Mouse (Mus musculus): ENCODE data around the gene Timmdc1. TPM values are rescaled to one million over a fixed set of nuclear protein-coding genes. Genes with fewer than 3 reads are reported as not detected.

Gene Timmdc1
- polyA plus RNA-seq, 1 experiment from 2014 or later: 28.9 TPM

DNA sequence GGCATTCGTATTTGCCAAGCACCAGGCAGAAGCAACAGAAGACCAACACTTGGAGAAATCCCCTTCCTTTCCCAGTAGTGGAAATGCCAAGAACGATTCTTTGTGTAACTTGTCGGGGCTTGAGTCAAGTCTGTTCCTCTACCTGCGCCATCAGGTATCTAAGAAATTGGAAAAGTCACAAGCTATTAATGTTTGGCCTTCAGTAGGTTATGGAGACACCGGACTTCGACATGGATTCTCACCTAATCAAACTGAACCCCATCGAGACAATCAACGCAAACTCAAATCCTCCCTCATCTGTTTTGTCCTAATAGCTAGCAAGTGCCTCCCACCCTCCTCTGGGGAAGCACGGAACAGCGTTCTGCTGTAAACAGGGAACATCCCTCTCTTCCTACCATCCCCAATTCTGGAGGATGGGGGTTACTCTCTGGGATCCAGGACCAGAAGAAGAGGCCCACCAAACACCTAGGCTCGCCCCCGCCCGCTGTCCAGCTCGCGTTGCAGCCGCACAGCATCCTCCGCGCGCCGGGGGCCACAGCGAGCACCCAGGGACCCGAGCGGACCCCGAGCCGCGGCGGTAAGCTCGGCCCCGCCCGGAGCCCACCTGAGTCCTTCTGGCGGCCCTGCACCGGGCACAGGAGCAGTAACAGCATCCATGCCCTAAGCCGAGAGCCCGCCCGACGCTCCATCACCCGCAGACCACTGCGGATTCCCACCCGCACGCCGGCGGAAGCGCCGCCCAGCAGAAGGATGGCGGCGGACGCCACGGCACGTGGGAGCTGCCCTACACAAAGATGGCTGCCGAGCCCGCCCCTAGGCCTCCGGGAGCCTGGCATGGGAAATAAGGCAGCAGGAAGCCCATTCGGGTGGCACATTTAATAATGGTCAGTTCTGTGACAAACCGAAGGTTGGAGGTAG is 27.3 kb upstream of the Timmdc1 start, which contains the start of gene Poglut1:
Gene Poglut1 (minus strand): TSS at position 780 of the 918 bp plus-strand sequence.
- Histone ChIP-seq H3K36me3 (ENCODE audit: control insufficient read depth, insufficient read depth, low read length) (no peaks in the 10 kb centered on the region), H3K27ac (replicated peaks; ENCODE audit: low read depth, low read length) (no peak within 1 kb of the TSS; the same call in 1 of the 2 replicates), H3K9ac (ENCODE audit: low read length) (peak within 1 kb of the TSS; percentile 93), H3K4me3 (ENCODE audit: low read depth, low read length) (peak within 1 kb of the TSS; percentile 80), H3K4me1 (ENCODE audit: control insufficient read depth, insufficient read depth, low read length) (peaks cover 7% of the 10 kb centered on the region; the same call in 1 of the 2 replicates), H3K4me2 (ENCODE audit: low read depth, severe bottlenecking) (peak within 1 kb of the TSS; percentile 74), H3K9me3 (ENCODE audit: control insufficient read depth, low read length) (no peaks in the 10 kb centered on the region), H3K27me3 (ENCODE audit: control insufficient read depth, insufficient read depth, low read length) (no peaks in the 10 kb centered on the region)
- peak; percentile 85 for DNase-seq (ENCODE audit: low spot score)
- WGBS: 3% methylated on average over 54 of the region's 54 CpGs
- peak; percentile 92 for ATAC-seq (ENCODE audit: insufficient number of reproducible peaks, low FRiP score, low TSS enrichment, low read depth)

DNA sequence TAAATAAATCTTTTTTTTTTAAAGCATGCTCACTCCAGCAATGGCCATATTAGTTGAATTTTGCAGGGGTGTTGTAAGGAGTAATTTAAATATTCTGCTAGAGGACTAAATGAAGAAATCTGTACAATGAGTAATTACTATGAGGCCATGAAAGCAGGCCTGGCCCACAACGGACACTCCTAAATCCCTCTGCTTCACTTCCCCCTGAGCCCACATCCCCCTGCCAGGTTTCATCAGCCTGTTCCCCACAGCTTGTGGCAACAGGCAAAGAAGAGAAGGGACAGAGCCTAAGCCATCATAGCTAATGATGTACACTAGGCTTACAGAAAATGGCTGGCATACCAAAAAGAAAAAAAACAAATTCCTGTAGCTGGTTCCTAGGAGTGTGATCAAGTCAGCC is 25.5 kb upstream of the Timmdc1 start:
- no peak overlapping the region for H3K4me2 ChIP-seq (ENCODE audit: low read depth, severe bottlenecking)
- no peak overlapping the region for H3K27ac ChIP-seq (replicated peaks; ENCODE audit: low read depth, low read length)
- 91% methylated on average over 1 of the region's 1 CpGs for WGBS
- H3K9ac ChIP-seq (ENCODE audit: low read length): 0 out of 2 replicates have a peak overlapping the region, but pooled peaks have one; percentile 17
- no peaks in the 10 kb centered on the region for H3K9me3 ChIP-seq (ENCODE audit: control insufficient read depth, low read length)
- DNase-seq (ENCODE audit: low spot score) (no peak), ATAC-seq (ENCODE audit: insufficient number of reproducible peaks, low FRiP score, low TSS enrichment, low read depth) (no peak)
- H3K4me3 ChIP-seq (ENCODE audit: low read depth, low read length): no peak overlapping the region
- no peaks in the 10 kb centered on the region for H3K27me3 ChIP-seq (ENCODE audit: control insufficient read depth, insufficient read depth, low read length)
- peaks cover 7% of the 10 kb centered on the region; the same call in 1 of the 2 replicates for H3K4me1 ChIP-seq (ENCODE audit: control insufficient read depth, insufficient read depth, low read length)
- no peaks in the 10 kb centered on the region; the same call in 1 of the 2 replicates for H3K36me3 ChIP-seq (ENCODE audit: control insufficient read depth, insufficient read depth, low read length)

DNA sequence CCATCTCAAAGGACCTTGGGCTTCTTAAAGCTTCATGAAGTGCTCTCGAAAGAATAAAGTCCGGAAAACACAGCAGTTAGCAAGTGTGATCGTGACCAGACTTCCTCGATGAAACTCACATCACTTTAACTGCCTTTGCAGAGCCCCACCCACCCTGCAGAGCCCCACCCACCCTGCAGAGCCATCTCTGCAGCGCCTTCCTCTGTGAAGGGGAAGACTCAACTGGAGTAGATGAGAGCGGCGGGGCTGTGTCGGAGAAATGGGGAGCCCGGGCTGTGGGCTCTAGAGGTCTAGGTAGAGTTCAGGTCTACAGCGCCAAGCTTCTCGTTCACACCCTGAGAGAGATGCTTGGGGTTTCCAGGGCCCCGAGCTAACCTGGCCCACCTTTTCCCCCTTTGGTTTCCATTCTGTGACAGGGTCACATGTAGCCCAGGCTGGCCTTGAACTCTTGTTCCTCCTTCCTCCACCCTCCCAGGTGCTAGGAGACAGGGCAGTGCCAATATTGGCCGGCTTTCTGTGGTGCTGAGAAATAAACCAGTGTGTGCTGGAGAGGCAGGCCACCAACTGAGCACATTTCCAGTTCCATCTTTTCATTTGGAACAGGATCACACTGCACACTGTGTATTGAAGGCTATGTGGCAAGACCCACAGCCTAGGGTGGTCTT is 16.4 kb upstream of the Timmdc1 start:
- no peak for DNase-seq (ENCODE audit: low spot score)
- Histone ChIP-seq H3K4me1 (ENCODE audit: control insufficient read depth, insufficient read depth, low read length) (no peaks in the 10 kb centered on the region), H3K9me3 (ENCODE audit: control insufficient read depth, low read length) (no peaks in the 10 kb centered on the region), H3K9ac (ENCODE audit: low read length) (no peak overlapping the region), H3K4me3 (ENCODE audit: low read depth, low read length) (no peak overlapping the region), H3K4me2 (ENCODE audit: low read depth, severe bottlenecking) (no peak overlapping the region), H3K36me3 (ENCODE audit: control insufficient read depth, insufficient read depth, low read length) (peaks cover 12% of the 10 kb centered on the region), H3K27ac (replicated peaks; ENCODE audit: low read depth, low read length) (no peak overlapping the region), H3K27me3 (ENCODE audit: control insufficient read depth, insufficient read depth, low read length) (no peaks in the 10 kb centered on the region)
- no peak for ATAC-seq (ENCODE audit: insufficient number of reproducible peaks, low FRiP score, low TSS enrichment, low read depth)
- WGBS: 94% methylated on average over 13 of the region's 13 CpGs

DNA sequence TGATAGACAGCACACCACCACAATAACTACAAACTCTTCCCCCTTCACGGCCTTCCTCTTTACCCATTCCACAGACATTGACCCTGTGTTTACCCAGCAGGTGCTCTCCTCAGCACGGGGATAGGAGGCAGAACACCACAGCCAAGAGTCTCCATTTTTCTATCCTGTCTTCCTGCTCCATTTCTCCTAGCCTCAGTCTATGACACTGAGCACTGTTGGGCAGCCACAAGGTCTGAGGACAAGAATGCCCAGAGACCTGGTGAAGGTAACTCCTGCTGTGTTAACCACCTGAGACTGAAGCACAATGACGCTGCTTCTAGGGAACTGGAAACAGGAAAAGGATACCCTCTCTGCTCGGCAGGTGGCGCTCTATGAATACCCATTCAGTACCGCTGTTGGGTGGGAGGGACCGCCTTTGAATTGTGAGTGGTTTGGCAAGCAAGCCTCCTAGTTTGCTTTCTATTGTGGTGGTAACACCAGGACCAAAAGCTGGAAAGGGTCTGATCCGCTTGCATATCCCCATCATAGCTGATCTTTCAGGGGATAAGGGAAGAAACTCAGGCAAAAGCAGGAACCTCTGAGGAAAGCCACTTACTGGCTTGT is 14.2 kb upstream of the Timmdc1 start:
- peaks cover 11% of the 10 kb centered on the region for H3K36me3 ChIP-seq (ENCODE audit: control insufficient read depth, insufficient read depth, low read length)
- no peak overlapping the region for H3K4me3 ChIP-seq (ENCODE audit: low read depth, low read length)
- no peaks in the 10 kb centered on the region for H3K27me3 ChIP-seq (ENCODE audit: control insufficient read depth, insufficient read depth, low read length)
- H3K27ac ChIP-seq (replicated peaks; ENCODE audit: low read depth, low read length): no peak overlapping the region
- no peak overlapping the region for H3K4me2 ChIP-seq (ENCODE audit: low read depth, severe bottlenecking)
- WGBS: 53% methylated on average over 8 of the region's 8 CpGs
- H3K9ac ChIP-seq (ENCODE audit: low read length): no peak overlapping the region
- no peaks in the 10 kb centered on the region for H3K4me1 ChIP-seq (ENCODE audit: control insufficient read depth, insufficient read depth, low read length)
- H3K9me3 ChIP-seq (ENCODE audit: control insufficient read depth, low read length): no peaks in the 10 kb centered on the region
- DNase-seq (ENCODE audit: low spot score) (peak; percentile 79), ATAC-seq (ENCODE audit: insufficient number of reproducible peaks, low FRiP score, low TSS enrichment, low read depth) (no peak)

DNA sequence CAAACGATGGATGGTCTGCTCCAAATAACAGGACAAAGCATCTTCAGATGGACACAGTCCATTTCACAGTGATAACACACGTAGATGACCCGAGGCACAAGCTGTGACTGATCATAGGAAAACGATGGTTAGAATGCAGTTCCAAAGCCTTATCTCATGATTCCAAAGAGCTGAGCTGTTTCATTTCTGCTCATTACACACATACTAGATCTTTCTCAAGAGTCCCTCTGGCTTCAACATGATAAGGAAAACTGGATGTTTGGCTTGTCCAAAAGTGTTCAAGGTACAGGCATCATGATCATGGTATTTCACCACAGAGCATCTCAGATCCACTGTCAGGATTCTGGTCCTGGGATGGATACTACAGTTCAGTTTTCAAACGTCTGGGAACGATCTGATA is 3.8 kb upstream of the Timmdc1 start:
- ATAC-seq (ENCODE audit: insufficient number of reproducible peaks, low FRiP score, low TSS enrichment, low read depth) (no peak), DNase-seq (ENCODE audit: low spot score) (no peak)
- Histone ChIP-seq H3K9ac (ENCODE audit: low read length) (no peak overlapping the region), H3K4me2 (ENCODE audit: low read depth, severe bottlenecking) (no peak overlapping the region), H3K4me1 (ENCODE audit: control insufficient read depth, insufficient read depth, low read length) (no peaks in the 10 kb centered on the region), H3K27me3 (ENCODE audit: control insufficient read depth, insufficient read depth, low read length) (no peaks in the 10 kb centered on the region), H3K4me3 (ENCODE audit: low read depth, low read length) (no peak overlapping the region), H3K36me3 (ENCODE audit: control insufficient read depth, insufficient read depth, low read length) (peaks cover 8% of the 10 kb centered on the region; the same call in 1 of the 2 replicates), H3K27ac (replicated peaks; ENCODE audit: low read depth, low read length) (no peak overlapping the region), H3K9me3 (ENCODE audit: control insufficient read depth, low read length) (no peaks in the 10 kb centered on the region)
- 92% methylated on average over 6 of the region's 6 CpGs for WGBS

DNA sequence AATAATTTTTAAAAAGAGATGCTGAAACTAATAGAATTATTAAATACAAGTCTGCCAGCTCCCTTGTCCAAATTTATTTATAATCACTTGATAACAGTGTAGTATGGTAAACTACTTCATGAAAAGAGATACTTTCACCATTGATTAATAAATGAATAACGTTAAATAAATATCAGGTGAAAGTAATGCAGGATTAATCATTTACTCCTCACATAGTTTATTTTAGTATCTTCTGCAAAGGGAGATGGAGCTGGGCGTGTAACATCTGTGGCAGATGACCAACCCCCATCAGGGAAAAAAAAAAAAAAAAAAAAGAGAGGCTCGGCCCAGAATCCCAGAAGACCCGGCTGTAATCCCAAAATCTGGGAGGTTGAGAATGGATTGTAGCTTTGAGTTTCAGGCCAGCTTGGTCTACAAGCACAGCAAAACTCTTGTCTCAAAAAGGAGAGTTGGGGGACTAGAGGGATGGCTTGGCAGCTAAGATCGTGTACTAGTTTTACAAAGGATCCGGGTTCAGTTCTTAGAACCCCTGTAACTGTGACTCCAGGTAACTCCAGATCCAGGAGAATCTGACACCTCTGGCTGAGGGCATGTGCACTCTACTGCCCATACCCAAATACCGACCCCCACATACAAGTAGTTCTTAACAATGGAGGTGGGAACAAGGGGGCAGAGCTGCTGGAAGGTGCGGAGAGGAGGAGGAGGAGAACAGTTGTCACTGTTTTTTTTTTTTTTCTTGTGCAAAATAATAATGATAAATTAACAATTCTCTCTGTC is 1.1 kb downstream of the Timmdc1 start:
- no peak overlapping the region for H3K27ac ChIP-seq (replicated peaks; ENCODE audit: low read depth, low read length)
- peaks cover 8% of the 10 kb centered on the region; the same call in 1 of the 2 replicates for H3K36me3 ChIP-seq (ENCODE audit: control insufficient read depth, insufficient read depth, low read length)

GRCm38 (mm10) chr16:38519140-38519539 is 3.3 kb downstream of the Timmdc1 start:
- H3K4me3 ChIP-seq (ENCODE audit: low read depth, low read length): no peak overlapping the region
- WGBS: 91% methylated on average over 2 of the region's 2 CpGs
- H3K27ac ChIP-seq (replicated peaks; ENCODE audit: low read depth, low read length): no peak overlapping the region
- no peaks in the 10 kb centered on the region for H3K27me3 ChIP-seq (ENCODE audit: control insufficient read depth, insufficient read depth, low read length)
- H3K4me1 ChIP-seq (ENCODE audit: control insufficient read depth, insufficient read depth, low read length): no peaks in the 10 kb centered on the region
- no peaks in the 10 kb centered on the region for H3K9me3 ChIP-seq (ENCODE audit: control insufficient read depth, low read length)
- DNase-seq (ENCODE audit: low spot score): no peak
- H3K9ac ChIP-seq (ENCODE audit: low read length): no peak overlapping the region
- no peak overlapping the region for H3K4me2 ChIP-seq (ENCODE audit: low read depth, severe bottlenecking)
- H3K36me3 ChIP-seq (ENCODE audit: control insufficient read depth, insufficient read depth, low read length): peaks cover 4% of the 10 kb centered on the region; the same call in 1 of the 2 replicates
- ATAC-seq (ENCODE audit: insufficient number of reproducible peaks, low FRiP score, low TSS enrichment, low read depth): no peak

More for the DNA sequence above, 1.1 kb downstream of the Timmdc1 start:
- no peak for ATAC-seq (ENCODE audit: insufficient number of reproducible peaks, low FRiP score, low TSS enrichment, low read depth)
- DNase-seq (ENCODE audit: low spot score): no peak
- H3K4me1 ChIP-seq (ENCODE audit: control insufficient read depth, insufficient read depth, low read length): no peaks in the 10 kb centered on the region
- peak overlapping the region; percentile 87 for H3K4me3 ChIP-seq (ENCODE audit: low read depth, low read length)
- H3K9me3 ChIP-seq (ENCODE audit: control insufficient read depth, low read length): no peaks in the 10 kb centered on the region
- H3K27me3 ChIP-seq (ENCODE audit: control insufficient read depth, insufficient read depth, low read length): no peaks in the 10 kb centered on the region
- WGBS: 33% methylated on average over 8 of the region's 8 CpGs
- peak overlapping the region; percentile 53 for H3K9ac ChIP-seq (ENCODE audit: low read length)
- peak overlapping the region; percentile 45 for H3K4me2 ChIP-seq (ENCODE audit: low read depth, severe bottlenecking)

All from limb, embryonic 11.5 days (tissue).